Mouse (Mus musculus) kidney, postnatal 36 days (tissue): ENCODE measurements around the gene Ankrd26.
"Not testable (repeated sequence)": the region's sequence is repeated elsewhere in the genome, so short reads cannot be mapped to it uniquely, and the experiment has no call there.

ENCODE experiments used
- DNase-seq, 2 experiments: peaks; one replicate each; pipeline ENCODE4 v3.0.0; 2021 to 2022; ENCODE audit warnings: mixed read lengths in 2 of 2

The Ankrd26 gene

DNA sequence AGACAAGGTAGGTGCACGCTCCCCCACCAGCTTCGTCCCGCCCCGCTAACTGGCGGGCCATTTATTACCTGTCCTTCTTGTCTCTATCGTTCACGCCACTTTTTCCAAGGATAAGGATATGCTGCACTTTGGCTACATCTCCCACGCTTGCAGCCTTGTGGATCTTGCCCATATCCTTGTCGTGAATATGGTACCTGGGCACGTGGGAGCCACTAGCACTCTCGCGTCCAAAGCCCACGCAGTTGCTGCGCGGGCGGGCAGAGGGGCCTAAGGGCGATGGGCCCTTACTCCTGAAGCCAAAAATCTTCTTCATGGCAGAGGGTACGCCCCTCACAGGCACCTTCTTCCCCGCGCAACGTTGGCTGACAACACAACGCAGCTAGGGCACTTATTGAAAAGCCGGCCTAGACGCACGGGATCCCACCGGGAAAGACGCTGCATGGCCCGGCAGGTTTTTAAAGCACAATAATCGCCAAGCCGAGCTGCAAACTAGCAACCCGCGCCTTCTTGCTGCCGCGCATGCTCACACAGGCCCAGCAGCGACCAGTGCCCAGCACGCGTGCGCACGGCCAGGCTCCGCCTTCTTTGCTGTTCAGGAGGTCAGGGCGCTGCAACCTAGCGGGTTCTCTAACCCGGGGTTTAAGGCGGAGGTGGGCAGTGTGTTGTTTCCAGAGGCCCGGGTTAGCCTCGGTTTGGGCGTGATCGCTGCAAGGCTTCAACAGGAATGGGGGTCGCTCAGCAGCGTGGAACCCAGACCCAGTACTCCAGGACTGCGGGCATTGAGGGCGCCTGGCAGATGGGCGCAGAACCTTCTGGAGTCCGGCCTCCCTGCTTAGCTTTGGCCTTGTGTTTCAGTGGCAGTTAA is at the start of gene Ankrd26:
Ankrd26 (minus strand) TSS at position 482 of the 865 bp plus-strand sequence.
- peak; percentile 94 to 97 for DNase-seq

DNA sequence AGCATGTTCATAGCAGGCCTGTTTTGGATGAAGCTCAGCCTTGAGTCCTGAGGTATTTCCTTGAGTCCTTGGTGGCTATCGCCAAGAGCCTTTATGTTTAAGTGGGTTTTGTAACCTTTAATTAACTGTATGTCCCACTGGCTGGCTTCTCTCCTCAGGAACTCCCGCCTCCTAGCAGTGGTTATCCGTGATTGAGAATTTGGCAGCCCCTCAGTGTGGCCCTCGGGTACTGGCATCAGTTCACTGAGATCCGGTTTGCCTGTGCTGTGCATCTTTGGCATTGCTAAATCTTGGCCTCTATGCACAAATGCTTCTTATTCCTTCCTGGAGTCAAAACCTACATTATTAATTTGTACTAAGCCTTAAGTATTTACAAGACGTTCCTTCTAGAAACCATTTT is 46.9 kb upstream of the Ankrd26 start:
- no peak for DNase-seq

DNA sequence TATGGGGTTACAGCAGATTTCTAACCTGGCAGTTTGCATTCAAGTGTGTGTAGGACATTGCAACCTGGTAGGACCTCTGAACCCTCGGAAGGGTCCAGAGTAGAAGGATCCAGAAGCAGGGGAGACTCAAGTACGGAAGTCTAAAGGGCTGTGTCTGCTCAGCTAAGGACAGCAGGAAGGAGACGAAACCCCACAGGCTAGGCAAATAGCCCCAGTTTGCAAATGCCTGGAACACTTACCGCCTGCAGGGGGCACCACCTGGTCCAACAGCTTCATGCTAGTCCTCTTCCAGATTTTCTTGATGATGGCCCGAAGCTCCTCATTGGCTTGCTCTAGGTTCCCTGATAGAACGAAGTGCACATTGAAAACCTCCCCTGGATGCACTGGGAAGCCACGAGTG is 43.9 kb upstream of the Ankrd26 start:
- DNase-seq: peak in 1 of 2 experiments; percentile 14

DNA sequence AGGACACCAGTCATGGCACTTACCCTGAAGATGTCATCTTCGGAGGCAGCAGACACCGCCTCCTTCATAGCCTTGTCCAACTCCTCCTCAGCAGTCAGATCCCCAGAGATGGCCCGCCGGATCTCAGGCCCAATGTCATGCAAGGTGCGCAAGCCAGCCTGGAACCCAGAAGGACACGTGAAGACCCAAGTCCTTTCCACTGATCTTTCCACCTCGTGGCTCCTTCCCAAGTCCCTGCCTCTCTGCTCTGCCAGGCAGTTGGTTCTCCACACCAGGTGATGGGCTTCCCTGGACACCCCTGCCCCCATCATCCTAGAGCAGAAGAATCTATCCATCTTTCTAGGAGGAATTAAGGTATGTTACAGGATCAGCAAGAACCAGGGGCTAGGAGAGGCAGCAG is 41.8 kb upstream of the Ankrd26 start:
- DNase-seq: no peak

DNA sequence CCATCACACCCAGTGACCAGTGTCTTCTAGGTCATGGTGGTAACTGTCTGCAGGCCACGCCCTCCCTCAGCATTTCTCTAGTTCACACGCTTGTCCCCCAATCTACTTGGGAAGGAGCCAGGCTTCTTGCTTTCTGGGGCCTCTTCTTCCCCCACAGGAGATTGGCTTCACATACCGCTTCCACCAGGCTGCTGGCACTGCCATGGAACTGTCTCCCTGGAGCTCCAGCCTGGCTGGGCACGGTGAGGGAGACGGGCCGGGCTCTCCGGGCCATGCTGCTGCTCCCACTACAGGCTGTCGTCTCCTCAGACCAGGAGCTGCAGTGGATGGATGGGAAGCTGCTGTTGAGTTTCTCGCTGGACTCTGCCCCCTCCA is 33.6 kb upstream of the Ankrd26 start:
- no peak for DNase-seq

DNA sequence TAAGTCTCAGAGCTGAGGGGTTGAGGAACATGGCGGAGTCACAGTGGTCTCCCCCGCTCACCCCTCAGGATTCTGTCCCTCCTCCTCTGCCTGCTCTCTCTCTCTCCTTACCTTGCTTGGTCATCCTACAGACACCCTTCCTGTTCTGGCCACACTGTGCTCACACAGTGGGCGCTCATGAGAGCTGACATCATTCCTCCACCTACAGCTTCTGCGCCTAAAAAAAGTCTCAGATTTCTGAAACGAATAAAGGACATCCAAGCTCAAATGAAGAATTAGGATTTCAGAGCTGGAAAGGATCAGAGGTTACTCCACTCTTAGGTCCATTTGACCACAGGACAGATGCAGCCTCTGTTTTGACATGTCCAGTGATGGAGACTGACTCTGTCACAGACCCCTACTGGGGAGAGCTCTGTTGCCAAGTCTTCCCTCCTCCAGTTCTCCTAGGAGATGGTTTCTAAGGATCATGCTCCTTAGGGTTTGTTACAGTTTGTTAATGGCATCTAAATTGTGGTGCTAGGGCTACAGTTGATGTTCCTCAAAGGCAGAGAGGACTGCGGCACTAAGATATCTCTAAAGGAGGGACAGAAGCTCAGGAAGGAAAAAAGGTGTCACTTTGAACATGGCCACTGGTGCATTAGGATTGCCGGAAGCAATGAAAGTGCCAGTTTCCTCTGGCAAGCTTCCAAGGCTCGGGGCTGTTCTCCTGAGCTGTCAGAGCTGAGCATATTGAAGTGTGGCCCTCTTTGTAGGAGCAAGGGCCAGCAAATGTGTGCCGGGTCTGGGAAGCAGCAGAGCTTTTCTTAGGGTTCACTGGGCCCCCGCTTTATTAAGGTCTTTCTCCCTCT is 33.0 kb upstream of the Ankrd26 start:
- no peak for DNase-seq

DNA sequence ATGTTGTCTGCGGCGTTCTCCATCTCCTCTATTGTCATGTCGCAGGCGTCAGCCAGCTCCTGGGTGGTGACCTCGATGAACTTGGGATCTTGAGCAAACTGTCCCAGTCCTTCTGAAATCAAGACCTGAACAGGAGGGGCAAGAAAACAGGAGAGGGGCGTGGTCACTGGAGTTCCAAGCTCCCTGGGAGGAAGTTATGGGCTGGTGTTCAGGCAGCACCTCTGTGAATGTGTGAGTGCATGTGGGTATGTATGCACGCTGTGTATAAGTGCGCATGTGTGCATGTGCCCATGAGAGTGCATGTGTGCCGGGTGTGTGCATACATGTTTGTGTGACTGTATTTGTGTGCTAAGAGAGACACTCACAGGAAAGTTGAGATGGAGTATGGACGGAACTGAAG is 32.0 kb upstream of the Ankrd26 start:
- DNase-seq: peak in 1 of 2 experiments; percentile 7

DNA sequence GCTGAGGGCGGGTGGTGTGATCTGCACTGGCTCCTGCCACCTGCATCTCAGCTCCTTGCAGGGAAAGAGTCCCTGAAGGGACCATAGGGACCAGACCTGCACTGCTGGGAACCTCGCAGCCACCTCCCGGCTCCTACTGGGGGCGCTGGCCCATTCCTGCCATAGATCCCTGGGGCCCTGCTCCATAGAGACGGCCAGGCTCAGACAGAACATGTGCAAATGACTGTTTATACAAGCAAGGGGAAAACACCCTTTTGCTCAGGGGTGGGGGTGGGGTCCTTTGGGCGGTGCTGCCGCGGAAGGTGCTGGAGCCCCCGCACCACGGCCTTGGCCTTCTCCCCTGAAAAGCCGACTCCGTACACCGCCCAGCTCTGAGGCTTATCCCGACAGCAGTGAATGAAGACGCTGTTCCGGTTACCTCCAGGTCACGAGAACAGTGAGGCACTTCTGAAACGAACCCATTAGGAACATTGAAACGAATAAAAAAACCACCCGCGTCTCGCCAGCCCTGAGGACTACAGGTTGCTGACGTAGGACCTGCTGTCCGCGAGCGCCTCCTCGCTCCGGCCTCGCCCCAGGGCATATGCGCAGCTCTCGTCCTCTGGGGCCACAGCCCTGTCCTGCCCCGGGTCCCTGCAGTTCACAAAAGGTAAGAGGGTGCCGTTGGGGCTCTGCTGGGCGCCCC is 31.5 kb upstream of the Ankrd26 start:
- peak; percentile 45 to 71 for DNase-seq

DNA sequence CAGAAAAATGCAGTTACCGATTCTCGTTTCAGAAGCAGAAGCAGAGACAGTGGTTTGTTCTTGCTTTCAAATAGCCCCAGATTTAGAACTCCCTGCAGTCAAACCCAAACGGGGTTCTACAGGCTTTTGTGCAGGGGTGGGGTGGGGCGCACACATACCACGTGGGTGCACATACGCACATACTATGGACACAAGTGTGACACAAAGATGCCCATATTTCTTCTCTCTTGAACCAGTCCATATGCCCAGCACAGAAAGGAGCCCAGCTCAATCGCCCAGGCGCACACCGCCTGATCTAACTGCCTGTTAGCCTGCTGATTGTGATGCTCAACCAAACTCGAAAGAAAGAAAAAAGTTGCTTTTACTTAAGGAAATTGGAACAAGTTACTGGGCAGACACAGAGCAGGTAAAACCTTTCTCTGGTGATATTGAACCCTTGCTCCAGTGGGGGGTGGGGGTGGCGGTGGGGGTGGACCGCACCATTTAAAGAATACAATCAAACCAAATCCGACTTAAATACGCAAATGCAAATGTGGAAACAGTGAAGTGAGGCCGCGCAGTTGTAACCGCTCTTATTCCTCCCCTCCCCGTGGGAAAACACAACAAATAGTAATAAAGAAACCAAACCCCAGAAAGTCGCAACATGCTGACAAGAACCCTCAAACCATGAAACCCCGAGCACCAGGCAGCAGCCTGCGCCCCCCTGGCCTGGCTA is 30.8 kb upstream of the Ankrd26 start:
- DNase-seq: no peak

DNA sequence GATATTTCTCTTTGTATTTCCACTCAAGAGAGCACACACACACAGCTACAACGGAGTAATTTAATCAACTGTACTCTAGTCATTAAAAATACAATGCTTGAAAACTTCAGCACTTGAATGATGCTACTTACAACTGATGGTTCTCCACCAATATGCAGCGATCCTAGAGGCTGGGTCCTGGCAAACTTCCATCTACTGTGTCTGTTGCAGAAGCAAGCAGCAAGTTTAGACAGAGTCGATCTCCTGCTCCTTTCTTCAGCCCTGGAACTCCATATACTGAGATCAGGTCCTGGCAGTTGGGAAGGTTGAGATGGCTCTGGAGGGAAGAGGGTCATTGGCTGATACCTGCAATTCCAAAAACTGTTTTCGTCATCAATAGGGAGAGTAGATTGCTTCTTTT is 16.7 kb upstream of the Ankrd26 start:
- DNase-seq: not testable (repeated sequence)

DNA sequence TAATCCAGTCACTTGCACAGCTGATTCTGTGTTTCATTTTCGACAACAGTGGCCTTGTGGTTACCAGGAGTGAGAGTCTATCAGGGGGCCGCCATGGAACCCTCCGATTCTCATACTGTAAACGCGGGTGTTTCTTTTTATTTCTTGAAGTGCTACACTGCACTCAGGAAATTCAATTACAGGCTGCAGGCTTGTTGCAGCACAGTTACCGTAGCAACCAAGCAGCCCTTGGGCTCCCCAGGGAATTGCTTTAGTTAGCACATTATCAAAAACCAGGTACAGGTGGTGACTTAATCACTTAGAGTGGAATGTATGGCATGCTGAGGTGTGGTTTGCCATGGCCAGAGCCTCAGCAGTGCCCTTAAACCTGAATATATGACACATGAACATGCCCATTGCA is 12.3 kb upstream of the Ankrd26 start:
- peak; percentile 13 to 40 for DNase-seq

DNA sequence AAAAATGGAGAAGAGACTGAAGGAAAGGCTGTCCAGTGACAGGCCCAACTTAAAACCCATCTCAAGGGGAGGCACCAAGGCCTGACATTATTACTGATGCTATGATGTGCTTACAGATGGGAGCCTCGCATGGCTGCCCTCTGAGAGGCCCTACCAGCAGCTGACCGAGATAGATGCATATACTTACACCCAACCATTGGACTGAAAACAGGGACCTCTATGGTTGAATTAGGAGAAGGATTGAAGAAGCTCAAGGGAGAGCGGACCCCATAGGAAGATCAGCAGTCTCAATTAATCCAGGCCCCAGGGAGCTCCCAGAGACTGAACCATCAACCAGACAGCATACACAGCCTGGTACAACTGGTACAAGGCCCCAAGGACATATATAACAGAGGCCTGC is 5.8 kb upstream of the Ankrd26 start:
- DNase-seq: no peak

DNA sequence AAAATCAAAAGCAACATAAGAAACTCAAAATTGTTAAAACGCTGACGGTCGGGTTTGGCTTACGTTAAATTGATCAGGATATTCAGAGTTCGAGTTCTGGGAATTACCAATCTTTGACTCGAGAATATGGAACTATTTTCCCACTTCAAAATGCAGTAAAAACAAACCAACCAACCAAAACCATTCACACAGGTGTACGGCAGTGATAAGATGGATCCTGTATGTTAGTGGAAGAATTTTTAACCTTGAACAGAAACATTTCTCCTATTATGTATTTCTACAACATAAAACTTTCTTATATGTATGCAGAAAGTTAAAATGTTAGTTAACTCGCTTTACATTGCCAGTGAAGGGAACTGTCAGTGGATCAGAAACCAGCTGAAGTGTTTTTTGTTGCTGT is 801 bp downstream of the Ankrd26 start:
- no peak for DNase-seq

DNA sequence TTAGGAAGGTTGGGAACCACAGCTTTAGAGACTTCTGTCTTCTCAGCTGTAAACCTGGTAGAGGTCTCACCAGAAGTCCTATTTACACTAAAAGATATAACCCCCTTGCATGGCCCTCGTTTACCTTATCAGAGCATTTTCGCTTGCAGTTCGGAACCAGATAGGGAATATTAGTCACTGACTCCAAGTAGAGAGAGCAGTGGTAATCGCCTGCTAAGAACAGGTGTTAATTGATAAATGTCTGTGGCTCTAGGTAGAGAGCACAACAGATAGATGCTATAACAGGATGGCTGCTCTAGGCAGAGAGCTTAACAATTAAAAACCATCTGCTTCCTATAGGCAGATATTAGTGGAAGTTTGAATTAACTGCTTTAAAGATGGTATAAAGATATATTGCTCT is 23.4 kb downstream of the Ankrd26 start:
- DNase-seq: no peak

DNA sequence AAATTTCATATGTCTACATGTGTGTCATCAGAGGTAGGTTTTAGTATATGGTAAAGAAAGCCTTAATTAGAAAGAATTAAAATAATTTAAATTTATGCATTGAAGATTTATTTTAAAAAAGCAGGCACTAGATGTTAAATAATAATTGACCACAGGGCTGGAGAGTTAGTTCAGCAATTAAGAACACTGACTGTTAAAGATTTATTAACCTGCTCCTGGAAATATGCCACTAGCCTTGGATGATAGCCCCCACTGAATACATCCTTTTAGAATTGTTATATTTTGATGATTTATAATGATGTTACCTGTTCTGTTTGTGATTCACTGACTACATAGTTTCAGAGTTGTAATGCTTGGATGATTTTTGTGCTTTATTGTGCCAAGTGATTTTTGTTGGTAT is 24.8 kb downstream of the Ankrd26 start:
- DNase-seq: peak in 1 of 2 experiments; percentile 34

DNA sequence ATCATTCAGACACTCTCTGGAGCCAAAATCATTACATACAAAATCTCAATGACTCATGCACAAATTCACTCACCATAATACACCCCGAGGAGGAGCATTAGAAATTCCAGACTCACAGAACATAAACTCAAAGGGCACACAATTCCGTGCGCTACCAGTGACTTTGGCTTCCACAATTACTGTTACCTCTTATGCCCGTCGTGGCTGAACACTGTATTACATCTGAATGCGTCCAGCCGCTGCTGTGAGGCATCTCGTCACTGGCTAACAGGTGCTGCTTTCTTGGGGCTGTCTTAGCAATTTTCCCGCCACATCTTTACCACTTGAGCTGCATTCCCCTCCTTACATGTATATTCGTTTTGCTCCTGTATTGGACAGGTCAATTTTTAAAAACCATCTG is 26.7 kb downstream of the Ankrd26 start:
- no peak for DNase-seq

DNA sequence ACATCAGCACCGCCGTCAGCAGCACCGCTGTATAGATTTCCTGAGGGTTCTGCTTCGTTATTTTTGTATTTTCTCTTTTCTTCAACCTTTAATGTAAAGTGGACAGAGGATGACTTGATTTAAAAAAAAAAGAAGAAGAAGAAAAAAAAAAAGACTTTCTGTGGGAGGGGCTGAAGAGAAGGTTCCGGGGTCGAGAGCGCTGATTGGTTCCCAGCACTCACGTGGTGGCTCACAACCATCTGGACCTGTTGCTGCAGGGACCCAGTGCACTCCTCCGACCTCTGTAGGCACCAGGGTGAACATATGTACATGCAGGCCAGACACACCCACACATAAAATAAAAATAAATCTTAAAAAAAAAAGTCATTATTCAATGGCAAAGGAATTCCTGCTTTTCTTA is 28.6 kb downstream of the Ankrd26 start:
- no peak for DNase-seq

DNA sequence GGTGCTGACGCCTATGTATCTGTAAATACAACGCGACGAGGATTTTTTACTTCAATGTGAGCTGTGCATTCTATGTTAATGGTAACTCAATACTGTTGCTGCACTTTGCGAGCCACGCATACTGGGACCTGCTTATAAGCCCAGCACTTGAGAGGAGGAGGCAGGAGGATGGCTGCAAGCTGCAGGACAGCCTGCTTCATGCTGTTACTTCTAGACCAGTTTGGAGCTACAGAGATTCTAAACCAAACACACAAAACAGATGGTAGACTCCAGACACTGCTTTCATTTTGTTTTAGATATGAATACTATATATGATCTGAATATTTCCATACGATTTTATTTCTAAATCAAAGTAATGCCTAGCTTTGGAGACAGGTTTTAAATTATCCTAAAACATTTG is 41.4 kb downstream of the Ankrd26 start:
- DNase-seq: no peak

DNA sequence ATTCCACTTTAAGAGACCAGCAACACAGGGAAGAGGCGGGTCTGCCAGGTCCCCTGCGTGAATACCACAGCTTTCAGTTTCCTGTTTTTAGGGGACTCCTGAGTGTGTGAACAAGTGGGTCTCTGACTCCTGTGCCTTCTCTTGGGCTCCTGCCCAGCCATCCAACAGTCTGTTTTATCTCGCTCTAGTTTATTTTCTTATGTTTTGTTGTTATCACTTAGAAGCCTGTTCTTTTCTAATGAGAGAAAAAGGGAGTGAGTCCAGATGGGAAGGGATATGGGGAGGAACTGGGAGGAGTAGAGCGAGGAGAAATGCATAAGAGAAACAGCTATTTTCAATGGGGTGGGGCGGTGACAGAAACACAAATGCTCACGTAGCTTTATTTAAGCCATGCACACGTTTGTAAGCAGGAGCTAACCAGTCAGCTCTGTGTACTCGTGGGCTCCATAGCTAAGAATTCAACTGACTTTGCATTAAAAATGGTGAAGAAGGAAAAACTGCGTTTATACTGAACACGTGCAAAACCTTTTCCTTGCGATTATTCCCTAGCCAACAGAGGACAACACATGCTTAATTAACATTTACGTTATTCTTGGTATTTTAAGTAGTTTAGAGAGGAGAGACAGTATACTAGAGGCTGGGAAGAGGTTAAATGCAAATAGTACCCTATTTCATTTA is 48.6 kb downstream of the Ankrd26 start:
- no peak for DNase-seq

DNA sequence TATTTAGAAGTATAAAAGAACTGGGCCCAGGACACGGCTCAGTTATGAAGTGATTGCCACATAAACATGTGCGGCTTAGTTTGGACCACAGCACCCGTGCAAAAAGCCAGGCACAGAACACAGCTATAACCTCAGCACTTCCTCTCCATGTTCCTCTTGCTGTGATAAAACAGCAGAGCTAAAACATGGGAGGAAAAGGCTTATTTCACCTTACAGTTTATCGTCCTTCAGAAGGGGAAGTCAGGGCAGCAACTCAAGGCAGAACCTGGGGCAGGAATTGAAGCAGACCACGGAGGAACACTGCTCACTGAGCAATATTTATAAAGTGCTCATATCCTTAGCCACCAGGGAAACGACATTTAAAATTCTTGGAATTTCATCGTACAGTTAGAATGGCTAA is 63.0 kb downstream of the Ankrd26 start:
- DNase-seq: no peak

DNA sequence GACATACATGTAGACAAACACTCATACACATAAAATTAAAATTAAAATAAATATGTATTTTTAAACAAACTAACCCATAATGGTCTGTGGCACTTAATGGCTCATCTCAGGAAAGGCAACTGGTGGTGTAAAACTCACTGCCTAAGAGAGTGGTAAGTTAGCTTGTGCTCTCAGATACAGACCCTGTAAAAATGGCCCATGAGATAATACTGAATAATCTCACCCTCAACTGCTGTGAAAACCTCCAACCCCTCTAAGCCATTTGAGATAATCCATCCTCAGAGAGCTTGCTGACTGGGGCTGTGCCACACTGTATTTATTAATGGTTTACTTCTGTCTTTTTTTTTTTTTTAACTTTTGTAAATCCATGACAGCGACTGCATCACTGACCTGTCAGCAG is 79.9 kb downstream of the Ankrd26 start:
- no peak for DNase-seq
